Mouse (Mus musculus) bone marrow macrophage, adult 2 months (primary cell): ENCODE results near the gene Gm20388.

Experiments used
- CTCF ChIP-seq: IDR thresholded peaks from 2 replicates; pipeline ENCODE4 v1.5.1; 2012; ENCODE audit warnings: low read depth, mild to moderate bottlenecking, low read length, moderate library complexity
- POLR2A ChIP-seq: IDR thresholded peaks from 2 replicates; pipeline ENCODE4 v1.6.1; 2012; ENCODE audit warnings: mild to moderate bottlenecking, low read depth, low read length, borderline replicate concordance

DNA sequence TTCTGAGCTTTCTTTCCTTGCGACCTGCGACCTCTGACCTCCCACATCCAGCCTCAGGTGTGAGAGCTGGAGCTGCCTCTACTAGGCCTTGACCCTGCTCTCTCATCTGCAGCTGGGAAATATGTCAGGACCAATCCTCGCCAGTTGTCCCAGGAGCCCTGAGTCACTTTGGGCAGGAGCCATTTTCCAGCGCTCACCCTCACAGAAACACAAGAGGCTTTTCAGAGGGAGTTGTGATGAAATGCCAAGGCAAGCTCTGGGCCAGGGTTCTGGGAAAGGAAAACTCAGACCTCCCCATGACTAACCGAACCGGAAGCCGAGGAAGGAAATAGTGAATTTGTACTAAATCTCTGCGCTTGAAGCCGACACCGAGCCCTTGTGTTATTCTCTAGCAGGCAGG, 4282.3 kb downstream of the Gm20388 start:
- TF ChIP-seq POLR2A (no peak), CTCF (no peak)
